Mouse (Mus musculus) brain, embryonic 14.5 days (tissue): ENCODE results near the gene Patz1.

Experiments used
- CTCF ChIP-seq: fragments of 200-500 bp; IDR thresholded peaks from 2 replicates; pipeline ENCODE4 v1.5.1; 2012; ENCODE audit warnings: inconsistent platforms, mild to moderate bottlenecking, moderate library complexity, borderline replicate concordance; ENCODE audit not compliant: insufficient read depth, insufficient read length; ENCODE audit errors: extremely low read depth
- POLR2A ChIP-seq: fragments of 200-500 bp; IDR thresholded peaks from 2 replicates; pipeline ENCODE4 v1.6.1; 2012; ENCODE audit warnings: mild to moderate bottlenecking, inconsistent platforms, borderline replicate concordance; ENCODE audit not compliant: poor library complexity, insufficient read depth, insufficient read length, severe bottlenecking; ENCODE audit errors: extremely low read depth

DNA sequence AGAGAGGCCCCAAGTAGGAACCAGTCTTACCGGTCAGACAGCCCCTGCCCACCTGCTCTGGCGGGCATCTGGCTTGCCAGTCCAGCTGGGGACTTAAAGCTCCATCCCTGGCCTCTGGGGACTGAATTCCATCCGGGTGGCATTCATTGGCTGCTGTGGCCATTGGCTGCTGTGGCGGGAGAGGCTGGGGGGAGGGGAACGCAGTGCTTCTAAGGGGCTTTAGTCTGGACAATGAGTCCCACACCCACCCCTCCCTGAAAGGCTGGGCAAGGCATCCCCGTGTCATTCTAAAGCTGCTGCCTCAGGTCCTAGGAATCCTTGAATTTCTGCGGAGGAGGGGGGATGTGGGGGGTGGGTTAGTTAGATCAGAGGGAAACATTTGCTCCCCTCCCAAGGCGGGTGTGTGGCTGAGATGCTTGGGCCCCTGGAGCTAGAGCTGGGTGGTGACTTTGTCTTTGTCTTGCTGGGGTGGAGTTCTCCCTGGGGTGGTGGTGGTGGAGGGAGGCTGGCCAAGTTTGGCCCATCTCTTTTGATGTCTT, 4.1 kb downstream of the Patz1 start:
- TF ChIP-seq CTCF (no peak), POLR2A (0 out of 2 replicates have a peak, but pooled peaks have one; percentile 15)
